Mouse (Mus musculus) CH12.LX (cell line): ENCODE data around the gene Ncoa3. TPM values are rescaled to one million over a fixed set of nuclear protein-coding genes. Genes with fewer than 3 reads are reported as not detected.

Experiments
- DNase-seq: peaks from one replicate; pipeline ENCODE4 v3.0.0-alpha.2; 2013; ENCODE audit errors: extremely low read depth
- H3K27ac ChIP-seq: 2 replicates; pipeline ENCODE4 v1.5.1; 2012; ENCODE audit warnings: low read depth, mild to moderate bottlenecking, control low read depth, moderate library complexity; ENCODE audit not compliant: insufficient read depth
- H3K27me3 ChIP-seq: replicated peaks from 2 replicates; pipeline ENCODE3; 2012; ENCODE audit warnings: inconsistent platforms
- H3K36me3 ChIP-seq, 2 experiments: replicated peaks in 1 of 2; 2 replicates each; pipeline versions ENCODE3 to v1.6.1; 2012; ENCODE audit warnings: inconsistent platforms in 1 of 2, low read length in 1 of 2, mild to moderate bottlenecking in 1 of 2, mixed read lengths in 1 of 2, moderate library complexity in 1 of 2; ENCODE audit not compliant: control insufficient read depth in 1 of 2, insufficient read depth in 1 of 2
- H3K4me1 ChIP-seq, 2 experiments: 2 replicates each; pipeline ENCODE4 v1.6.1; 2012; ENCODE audit warnings: inconsistent platforms in 1 of 2, moderate library complexity in 1 of 2; ENCODE audit not compliant: insufficient read depth in 2 of 2, control insufficient read depth in 1 of 2
- H3K4me2 ChIP-seq: 2 replicates; pipeline ENCODE4 v1.6.1; 2012; ENCODE audit warnings: low read depth, mild to moderate bottlenecking, control low read depth; ENCODE audit not compliant: poor library complexity, insufficient read depth, severe bottlenecking
- H3K4me3 ChIP-seq, 3 experiments: fragments of 150-350 bp in 1 of 3; sonication (generic) in 1 of 3; replicated peaks in 1 of 3; 2 replicates each; pipeline versions ENCODE3 to v1.5.1; 2011 to 2012; ENCODE audit warnings: low read depth in 2 of 3, low read length in 2 of 3, mild to moderate bottlenecking in 2 of 3, moderate library complexity in 2 of 3, control low read depth in 1 of 3, improper control_type of control experiment in 1 of 3, inconsistent platforms in 1 of 3, mixed read lengths in 1 of 3; ENCODE audit not compliant: poor library complexity in 1 of 3
- H3K79me2 ChIP-seq: replicated peaks from 2 replicates; pipeline ENCODE4 v1.6.1; 2012; ENCODE audit warnings: mild to moderate bottlenecking, moderate library complexity; ENCODE audit not compliant: control insufficient read depth, poor library complexity, insufficient read depth, severe bottlenecking; ENCODE audit errors: extremely low read depth
- H3K9ac ChIP-seq: 2 replicates; pipeline ENCODE4 v1.6.1; 2012; ENCODE audit warnings: low read depth, mild to moderate bottlenecking, control low read depth, moderate library complexity; ENCODE audit not compliant: insufficient read depth
- H3K9me3 ChIP-seq: replicated peaks from 2 replicates; pipeline ENCODE3; 2012; ENCODE audit warnings: low read length, inconsistent platforms, mixed read lengths
- CHD1 ChIP-seq: IDR thresholded peaks from 2 replicates; pipeline ENCODE4 v1.6.1; 2012; ENCODE audit warnings: low read depth, low read length, improper control_type of control experiment, inconsistent platforms
- CTCF ChIP-seq, 2 experiments: IDR thresholded peaks in 1 of 2; conservative IDR thresholded peaks in 1 of 2; 2 replicates each; pipeline ENCODE4 v1.5.1; 2011 to 2012; ENCODE audit warnings: low read depth in 2 of 2, low read length in 2 of 2, improper control_type of control experiment in 1 of 2, inconsistent platforms in 1 of 2, mild to moderate bottlenecking in 1 of 2, moderate library complexity in 1 of 2
- ELF1 ChIP-seq: IDR thresholded peaks from 2 replicates; pipeline ENCODE4 v1.6.1; 2014; ENCODE audit warnings: low read depth, mild to moderate bottlenecking, inconsistent platforms, low read length, improper control_type of control experiment
- EP300 ChIP-seq: IDR thresholded peaks from 2 replicates; pipeline ENCODE4 v1.6.1; 2011; ENCODE audit warnings: low read length, improper control_type of control experiment
- ETS1 ChIP-seq: conservative IDR thresholded peaks from 2 replicates; pipeline ENCODE4 v1.6.1; 2012; ENCODE audit warnings: low read depth, mild to moderate bottlenecking, inconsistent platforms, low read length, improper control_type of control experiment, moderate library complexity
- HCFC1 ChIP-seq: IDR thresholded peaks from 2 replicates; pipeline ENCODE4 v1.6.1; 2012; ENCODE audit warnings: low read depth, mild to moderate bottlenecking, inconsistent platforms, low read length, improper control_type of control experiment
- IRF4 ChIP-seq: IDR thresholded peaks from 2 replicates; pipeline ENCODE4 v1.6.1; 2014; ENCODE audit warnings: low read depth, mild to moderate bottlenecking, inconsistent platforms, low read length, improper control_type of control experiment
- JUND ChIP-seq: conservative IDR thresholded peaks from 2 replicates; pipeline ENCODE4 v1.6.1; 2011; ENCODE audit warnings: low read depth, low read length, improper control_type of control experiment
- KAT2A ChIP-seq: IDR thresholded peaks from 2 replicates; pipeline ENCODE4 v1.6.1; 2012; ENCODE audit warnings: low read length, improper control_type of control experiment, inconsistent platforms; ENCODE audit not compliant: insufficient replicate concordance
- MAFK ChIP-seq: IDR thresholded peaks from 2 replicates; pipeline ENCODE4 v1.6.1; 2011; ENCODE audit warnings: low read length, improper control_type of control experiment; ENCODE audit not compliant: insufficient replicate concordance
- MAZ ChIP-seq: IDR thresholded peaks from 2 replicates; pipeline ENCODE4 v1.6.1; 2012; ENCODE audit warnings: low read depth, mild to moderate bottlenecking, inconsistent platforms, low read length, improper control_type of control experiment, moderate library complexity
- MEF2A ChIP-seq: IDR thresholded peaks from 2 replicates; pipeline ENCODE4 v1.6.1; 2014; ENCODE audit warnings: low read depth, mild to moderate bottlenecking, inconsistent platforms, low read length, improper control_type of control experiment, borderline replicate concordance
- NELFE ChIP-seq: IDR thresholded peaks from 2 replicates; pipeline ENCODE4 v1.6.1; 2011; ENCODE audit warnings: low read depth, low read length, improper control_type of control experiment
- NRF1 ChIP-seq: IDR thresholded peaks from 2 replicates; pipeline ENCODE4 v1.6.1; 2014; ENCODE audit warnings: low read depth, mild to moderate bottlenecking, inconsistent platforms, low read length, improper control_type of control experiment, moderate library complexity
- PAX5 ChIP-seq: IDR thresholded peaks from 2 replicates; pipeline ENCODE4 v1.6.1; 2012; ENCODE audit warnings: low read length, inconsistent platforms, mixed read lengths
- RAD21 ChIP-seq: IDR thresholded peaks from 2 replicates; pipeline ENCODE4 v1.6.1; 2011; ENCODE audit warnings: low read depth, mild to moderate bottlenecking, low read length, improper control_type of control experiment, moderate library complexity
- RCOR1 ChIP-seq: conservative IDR thresholded peaks from 2 replicates; pipeline ENCODE4 v1.6.1; 2012; ENCODE audit warnings: low read depth, mild to moderate bottlenecking, inconsistent platforms, low read length, improper control_type of control experiment
- TBP ChIP-seq: conservative IDR thresholded peaks from 2 replicates; pipeline ENCODE4 v1.6.1; 2011; ENCODE audit warnings: low read depth, low read length, improper control_type of control experiment
- USF1 ChIP-seq: IDR thresholded peaks from 2 replicates; pipeline ENCODE4 v1.6.1; 2014; ENCODE audit warnings: low read depth, mild to moderate bottlenecking, inconsistent platforms, low read length, improper control_type of control experiment
- ZKSCAN1 ChIP-seq: IDR thresholded peaks from 2 replicates; pipeline ENCODE4 v1.6.1; 2012; ENCODE audit warnings: low read depth, inconsistent platforms, low read length, improper control_type of control experiment, borderline replicate concordance
- dilution Hi-C: fragments of 300-500 bp; cut with MboI; formaldehyde crosslinking; loops from 2 replicates; pipeline ENCODE4 v1.14.3; 2020; ENCODE audit warnings: low sequenced_read_pairs; ENCODE audit not compliant: extremely low pct_unique_long_range_greater_than_20kb, extremely low pct_ligation_motif_present
- in situ Hi-C: fragments of 300-500 bp; cut with MboI; formaldehyde crosslinking; loops from 3 replicates; pipeline ENCODE4 v1.14.3; 2019; ENCODE audit warnings: low sequenced_read_pairs, low pct_ligation_motif_present, low pct_unique_long_range_greater_than_20kb, mixed read lengths
- polyA plus RNA-seq: library from polyadenylated mRNA; unstranded; fragments of >175 nt; gene quantifications from 2 replicates; pipeline ENCODE4 v1.2.1, GENCODE M21; 2012; ENCODE audit warnings: low read depth; ENCODE audit not compliant: insufficient read length
- total RNA-seq, 2 experiments: library from RNA; depleted of rRNA; stranded (reverse); fragments of 300-350 nt in 1 of 2; fragments of >200 nt in 1 of 2; gene quantifications; 2 replicates each; pipeline ENCODE4 v1.2.3; 2012 to 2014

The Ncoa3 gene
- total and polyA plus RNA-seq, 3 experiments = 13.4 to 21.9 (median 17.1) TPM

GRCm38 (mm10) chr2:165951432-165952068 lies 40.9 kb upstream of the Ncoa3 start:
- DNase-seq = no peak

GRCm38 (mm10) chr2:165954872-165955271 lies 37.6 kb upstream of the Ncoa3 start:
- H3K4me3 ChIP-seq = no peak overlapping the region
- dilution Hi-C loops = no loop called here
- H3K27ac ChIP-seq = no peak overlapping the region

More at GRCm38 (mm10) chr2:165951432-165952068, 40.9 kb upstream of the Ncoa3 start:
- dilution Hi-C loops (no loop called here), in situ Hi-C loops (loop anchor here (5.0 kb wide), 1 partner anchor 36 kb away; no protein-coding TSS in a partner anchor)
- Histone ChIP-seq H3K4me1 (peaks cover 8 to 30% of the 10 kb centered on the region in 2 experiments), H3K27ac (no peak overlapping the region), H3K4me3 (no peak overlapping the region), H3K27me3 (no peaks in the 10 kb centered on the region), H3K4me2 (no peak overlapping the region), H3K79me2 (no peaks in the 10 kb centered on the region), H3K9ac (no peak overlapping the region), H3K9me3 (no peaks in the 10 kb centered on the region), H3K36me3 (no peaks in the 10 kb centered on the region)
- TF ChIP-seq NRF1 (no peak), HCFC1 (no peak)

GRCm38 (mm10) chr2:165955386-165955785 lies 37.0 kb upstream of the Ncoa3 start:
- Histone ChIP-seq H3K79me2 (no peaks in the 10 kb centered on the region), H3K27me3 (no peaks in the 10 kb centered on the region), H3K4me2 (no peak overlapping the region), H3K4me3 (no peak overlapping the region), H3K27ac (no peak overlapping the region), H3K4me1 (peaks cover 9 to 21% of the 10 kb centered on the region in 2 experiments), H3K36me3 (no peaks in the 10 kb centered on the region), H3K9ac (no peak overlapping the region), H3K9me3 (no peaks in the 10 kb centered on the region)
- in situ Hi-C loops = no loop called here
- TF ChIP-seq EP300 (no peak), IRF4 (no peak), USF1 (no peak), CTCF (conservative IDR thresholded peaks at IDR 0.05 in 1 of 2, IDR thresholded peaks at IDR 0.05 in 1 of 2; ENCODE audit: low read depth in 2 of 2, low read length in 2 of 2) (no peak), ETS1 (no peak), ELF1 (no peak), RAD21 (no peak), PAX5 (no peak), MAZ (no peak), KAT2A (no peak), ZKSCAN1 (no peak), JUND (no peak), RCOR1 (no peak), MAFK (no peak), TBP (no peak), CHD1 (no peak), NELFE (no peak)
- dilution Hi-C loops = no loop called here
- DNase-seq = no peak

More at GRCm38 (mm10) chr2:165954872-165955271, 37.6 kb upstream of the Ncoa3 start:
- in situ Hi-C loops = loop anchor here (5.0 kb wide), 1 partner anchor 32 kb away; no protein-coding TSS in a partner anchor
- no peaks in the 10 kb centered on the region for H3K36me3 ChIP-seq
- no peaks in the 10 kb centered on the region for H3K27me3 ChIP-seq
- H3K79me2 ChIP-seq = no peaks in the 10 kb centered on the region
- no peak overlapping the region for H3K4me2 ChIP-seq
- peaks cover 9 to 23% of the 10 kb centered on the region in 2 experiments for H3K4me1 ChIP-seq
- no peak for TF ChIP-seq MEF2A
- no peak for TF ChIP-seq EP300
- TF ChIP-seq ELF1 = no peak
- H3K9ac ChIP-seq = no peak overlapping the region
- no peaks in the 10 kb centered on the region for H3K9me3 ChIP-seq
- no peak for DNase-seq
